Comparison of ENCODE assay signal across 16 mouse cellular contexts in genomic region chr14:14705126-14705525, GRCm38 (mm10). TPM values are rescaled to one million over a fixed set of nuclear protein-coding genes. Genes with fewer than 3 reads are reported as not detected.
DNase-seq lines count a peak whose midpoint lies in the region; ATAC-seq and TF ChIP-seq lines count a peak whose summit lies in the region.
"Had no signal": no experiment of that assay in that cellular context is flagged by ENCODE, and none has a peak within 500 bp of the region (broad histone marks: within the 10 kb centered on the region; RNA-seq: fewer than 3 reads in every experiment).

No protein-coding gene starts in this region.

- peaks cover 8% of the 10 kb centered on the region; the same call in 1 of the 2 replicates for H3K36me3 ChIP-seq in kidney, embryonic 15.5 days
- peaks cover 6% of the 10 kb centered on the region; the same call in 1 of the 2 replicates for H3K36me3 ChIP-seq in forebrain, embryonic 13.5 days (ENCODE audit: poor library complexity, severe bottlenecking)
- peaks cover 9% of the 10 kb centered on the region for H3K36me3 ChIP-seq in limb, embryonic 13.5 days
- no peaks in the 10 kb centered on the region; the same call in 1 of the 2 replicates for H3K36me3 ChIP-seq in neural tube, embryonic 15.5 days
- H3K36me3 ChIP-seq in lung, postnatal 0 days (ENCODE audit: insufficient read depth, low read length): no peaks in the 10 kb centered on the region
- H3K36me3 ChIP-seq: heart, embryonic 15.5 days had no signal

- no peak overlapping the region; the same call in 1 of the 2 replicates for H3K4me3 ChIP-seq in kidney, embryonic 15.5 days (replicated peaks)
- peak overlapping the region; percentile 89 for H3K4me3 ChIP-seq in forebrain, embryonic 13.5 days
- peak overlapping the region; percentile 85; the same call in 1 of the 2 replicates for H3K4me3 ChIP-seq in limb, embryonic 13.5 days
- no peak overlapping the region for H3K4me3 ChIP-seq in neural tube, embryonic 15.5 days (replicated peaks)
- no peak overlapping the region for H3K4me3 ChIP-seq in lung, postnatal 0 days (ENCODE audit: low read depth, low read length)
- H3K4me3 ChIP-seq: heart, embryonic 15.5 days had no signal

- WGBS in kidney, embryonic 15.5 days: 87% methylated on average over 3 of the region's 3 CpGs
- WGBS in forebrain, embryonic 13.5 days: 86% methylated on average over 3 of the region's 3 CpGs
- WGBS in limb, embryonic 13.5 days: 85% methylated on average over 3 of the region's 3 CpGs
- WGBS in neural tube, embryonic 15.5 days: 85% methylated on average over 3 of the region's 3 CpGs
- 85% methylated on average over 3 of the region's 3 CpGs for WGBS in lung, postnatal 0 days

- no peaks in the 10 kb centered on the region for H3K9me3 ChIP-seq in kidney, embryonic 15.5 days (replicated peaks)
- no peaks in the 10 kb centered on the region for H3K9me3 ChIP-seq in forebrain, embryonic 13.5 days (replicated peaks)
- no peaks in the 10 kb centered on the region for H3K9me3 ChIP-seq in limb, embryonic 13.5 days
- no peaks in the 10 kb centered on the region for H3K9me3 ChIP-seq in neural tube, embryonic 15.5 days (replicated peaks)
- H3K9me3 ChIP-seq in lung, postnatal 0 days (ENCODE audit: low read length): no peaks in the 10 kb centered on the region
- H3K9me3 ChIP-seq: heart, embryonic 15.5 days had no signal

- ATAC-seq in kidney, embryonic 15.5 days (replicated peaks; ENCODE audit: low FRiP score): no peak
- ATAC-seq in forebrain, embryonic 13.5 days: no peak
- ATAC-seq in limb, embryonic 13.5 days (ENCODE audit: low FRiP score, low read depth): no peak
- ATAC-seq in neural tube, embryonic 15.5 days (ENCODE audit: low FRiP score): no peak
- no peak for ATAC-seq in erythroid progenitor cell, adult 5-6 weeks (replicated peaks; ENCODE audit: low FRiP score, poor library complexity, severe bottlenecking)
- ATAC-seq in lung, postnatal 0 days: no peak
- ATAC-seq: intestine, postnatal 0 days had no signal

- no peak for TF ChIP-seq EP300 in lung, postnatal 0 days (IDR thresholded peaks at IDR 0.05)

- TF ChIP-seq CTCF in lung, postnatal 0 days (IDR thresholded peaks at IDR 0.05): no peak

- DNase-seq in kidney, postnatal 25 days: no peak
- DNase-seq in lung, postnatal 0 days (ENCODE audit: low spot score): no peak
- DNase-seq: cerebellum, adult 2 months; embryo, embryonic 11 days; gastrocnemius, postnatal 25 days; right cerebral cortex, adult 18-20 months; thymus, adult 2 months had no signal

- no peak overlapping the region for H3K27ac ChIP-seq in kidney, embryonic 15.5 days
- no peak overlapping the region for H3K27ac ChIP-seq in forebrain, embryonic 13.5 days
- no peak overlapping the region for H3K27ac ChIP-seq in limb, embryonic 13.5 days
- no peak overlapping the region for H3K27ac ChIP-seq in neural tube, embryonic 15.5 days (replicated peaks)
- no peak overlapping the region for H3K27ac ChIP-seq in lung, postnatal 0 days (ENCODE audit: low read length)
- H3K27ac ChIP-seq: heart, embryonic 15.5 days; liver, embryonic 14.5 days; macrophage had no signal

- H3K4me1 ChIP-seq in kidney, embryonic 15.5 days: peaks cover 13% of the 10 kb centered on the region
- peaks cover 25% of the 10 kb centered on the region for H3K4me1 ChIP-seq in forebrain, embryonic 13.5 days
- H3K4me1 ChIP-seq in limb, embryonic 13.5 days: peaks cover 21% of the 10 kb centered on the region
- peaks cover 22% of the 10 kb centered on the region for H3K4me1 ChIP-seq in neural tube, embryonic 15.5 days
- H3K4me1 ChIP-seq in lung, postnatal 0 days (ENCODE audit: insufficient read depth, low read depth, low read length): no peaks in the 10 kb centered on the region

- H3K27me3 ChIP-seq in kidney, embryonic 15.5 days: no peaks in the 10 kb centered on the region
- no peaks in the 10 kb centered on the region for H3K27me3 ChIP-seq in forebrain, embryonic 13.5 days
- H3K27me3 ChIP-seq in limb, embryonic 13.5 days: no peaks in the 10 kb centered on the region
- H3K27me3 ChIP-seq in neural tube, embryonic 15.5 days (replicated peaks): no peaks in the 10 kb centered on the region
- no peaks in the 10 kb centered on the region for H3K27me3 ChIP-seq in lung, postnatal 0 days (replicated peaks; ENCODE audit: insufficient read depth, low read length)
- H3K27me3 ChIP-seq: heart, embryonic 15.5 days had no signal

- H3K4me2 ChIP-seq in kidney, embryonic 15.5 days: peak overlapping the region; percentile 57; the same call in 1 of the 2 replicates
- peak overlapping the region; percentile 64 for H3K4me2 ChIP-seq in forebrain, embryonic 13.5 days
- H3K4me2 ChIP-seq in limb, embryonic 13.5 days (replicated peaks): peak overlapping the region; percentile 64
- H3K4me2 ChIP-seq in neural tube, embryonic 15.5 days: peak overlapping the region; percentile 60; the same call in 1 of the 2 replicates
- no peak overlapping the region for H3K4me2 ChIP-seq in lung, postnatal 0 days (replicated peaks; ENCODE audit: low read depth, low read length)

- no peak overlapping the region for H3K9ac ChIP-seq in kidney, embryonic 15.5 days
- H3K9ac ChIP-seq in forebrain, embryonic 13.5 days: peak overlapping the region; percentile 12; the same call in 1 of the 2 replicates
- H3K9ac ChIP-seq in limb, embryonic 13.5 days: no peak overlapping the region; the same call in 1 of the 2 replicates
- no peak overlapping the region for H3K9ac ChIP-seq in neural tube, embryonic 15.5 days (replicated peaks)
- H3K9ac ChIP-seq in lung, postnatal 0 days (replicated peaks; ENCODE audit: low read depth): no peak overlapping the region
- H3K9ac ChIP-seq: liver, embryonic 14.5 days had no signal

RNA-seq across cellular contexts. Expression of gene Slc4a7, which starts 3.0 kb away (rescaled TPM):
- polyA plus RNA-seq in kidney, embryonic 15.5 days (2015; fragmentation: Nextera tagmentation; extraction: Ambion mirVana): 17.8 and 18.2 TPM in 2 replicates
- polyA plus RNA-seq in forebrain, embryonic 13.5 days (2015; fragmentation: Nextera tagmentation; extraction: Ambion mirVana): 40.3 and 45.1 TPM in 2 replicates
- 22.0 and 23.1 TPM in 2 replicates for polyA plus RNA-seq in limb, embryonic 13.5 days (2015; fragmentation: Nextera tagmentation; extraction: Ambion mirVana)
- 21.7 and 25.2 TPM in 2 replicates for polyA plus RNA-seq in neural tube, embryonic 15.5 days (2015; fragmentation: Nextera tagmentation; extraction: Ambion mirVana)
- total RNA-seq in erythroid progenitor cell, adult 5-6 weeks (2015; ENCODE audit: low replicate concordance): 5.4 and 13.7 TPM in 2 replicates
- 5.8 and 10.6 TPM in 2 replicates for total RNA-seq in erythroid progenitor cell, adult 5-6 weeks (2017; ENCODE audit: low replicate concordance)
- polyA plus RNA-seq in lung, postnatal 0 days (2015; fragmentation: Nextera tagmentation; extraction: Ambion mirVana): 7.4 and 7.9 TPM in 2 replicates

Comparison
In these comparisons a context has a peak if more than half of its experiments do, and no peak if none do; other contexts are left out.
1. H3K4me3 ChIP-seq: peak in forebrain, embryonic 13.5 days (single experiment) and limb, embryonic 13.5 days (single experiment); none in kidney, embryonic 15.5 days (single experiment), neural tube, embryonic 15.5 days (single experiment) and lung, postnatal 0 days (single experiment).